Mouse (Mus musculus) adipocyte (in vitro differentiated cells): ENCODE data around the gene Ovca2.

Source experiments
- DNase-seq: peaks from one replicate; pipeline ENCODE4 v3.0.0-alpha.2; 2016; ENCODE audit warnings: low spot score

Ovca2 gene

GRCm38 (mm10) chr11:75178672-75179208 lies at the start of gene Ovca2:
TSS of gene Ovca2 (minus strand) at chr11:75178835.
- peak; percentile 88 for DNase-seq

GRCm38 (mm10) chr11:75227632-75228031 lies 49.0 kb upstream of the Ovca2 start:
- no peak for DNase-seq

- DNase-seq: no peak
Measured at GRCm38 (mm10) chr11:75224835-75225234, 46.2 kb upstream of the Ovca2 start.

DNA sequence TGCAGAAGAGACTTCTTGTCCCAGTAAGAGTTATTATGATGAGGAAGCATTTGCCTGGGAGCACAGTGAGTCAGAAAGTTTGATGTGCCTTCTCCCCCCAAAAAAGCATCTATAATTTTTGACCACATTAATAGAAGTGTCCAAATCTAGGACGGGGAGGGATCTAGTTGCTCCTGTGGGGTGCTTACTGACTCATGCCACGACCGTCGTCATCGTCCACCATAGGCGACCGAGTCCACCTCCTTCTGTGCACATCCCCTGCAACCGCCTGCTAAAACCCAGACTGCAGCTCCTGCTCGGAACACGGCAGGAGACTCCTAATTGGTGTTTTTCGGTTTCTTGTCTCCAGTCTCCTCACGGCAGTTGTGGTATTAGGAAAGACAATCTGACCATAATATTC lies 45.4 kb upstream of the Ovca2 start:
- no peak for DNase-seq

DNA sequence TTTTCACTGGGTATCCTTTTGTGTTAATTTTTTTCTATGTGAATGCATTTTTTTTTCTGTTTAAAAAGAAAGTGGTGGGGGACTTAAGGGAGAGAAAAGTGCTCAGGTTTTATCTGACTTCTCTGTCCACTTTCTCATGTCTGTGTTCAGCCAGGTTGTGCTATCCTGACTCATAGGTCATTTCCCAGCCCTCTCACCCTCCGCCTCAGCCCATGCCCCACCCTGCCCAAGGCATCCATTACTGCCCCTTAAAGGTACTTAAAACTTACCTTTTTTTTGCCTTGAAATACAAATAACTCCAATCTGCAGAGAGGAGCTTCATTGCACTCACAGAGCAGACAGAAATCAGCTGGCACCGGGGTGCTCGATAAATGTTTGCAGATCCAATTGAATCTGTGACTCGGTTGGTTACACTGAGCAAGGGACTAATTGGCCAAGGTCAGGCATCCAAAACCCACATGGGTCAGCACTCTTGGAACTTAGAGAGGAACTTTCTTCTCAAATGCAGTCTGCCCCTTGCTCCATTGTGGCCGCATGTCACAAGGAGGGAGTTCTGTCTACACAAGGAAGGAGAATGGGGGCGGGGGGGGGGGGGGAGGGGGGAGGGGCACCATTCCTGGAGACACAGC lies 42.0 kb upstream of the Ovca2 start:
- no peak for DNase-seq

DNA sequence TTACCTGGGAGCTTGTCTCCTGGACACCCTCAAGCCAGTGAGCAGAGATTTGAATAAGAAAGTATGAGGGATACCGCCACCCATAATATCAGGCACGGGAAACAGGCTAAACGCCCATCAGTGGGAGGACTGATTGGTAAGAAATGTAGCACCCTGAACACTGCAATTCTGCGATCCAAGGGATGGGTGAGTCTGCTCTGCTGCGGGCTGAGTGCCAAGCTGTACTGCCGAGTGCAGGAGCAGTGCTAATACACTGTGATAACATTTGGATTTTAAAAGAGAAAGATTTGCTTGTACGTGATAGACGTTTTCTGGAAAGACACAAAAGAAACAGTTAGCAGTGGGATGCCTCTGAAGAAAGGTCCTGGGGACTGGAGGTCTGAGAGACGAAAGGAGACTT lies 41.5 kb upstream of the Ovca2 start:
- DNase-seq: no peak

DNA sequence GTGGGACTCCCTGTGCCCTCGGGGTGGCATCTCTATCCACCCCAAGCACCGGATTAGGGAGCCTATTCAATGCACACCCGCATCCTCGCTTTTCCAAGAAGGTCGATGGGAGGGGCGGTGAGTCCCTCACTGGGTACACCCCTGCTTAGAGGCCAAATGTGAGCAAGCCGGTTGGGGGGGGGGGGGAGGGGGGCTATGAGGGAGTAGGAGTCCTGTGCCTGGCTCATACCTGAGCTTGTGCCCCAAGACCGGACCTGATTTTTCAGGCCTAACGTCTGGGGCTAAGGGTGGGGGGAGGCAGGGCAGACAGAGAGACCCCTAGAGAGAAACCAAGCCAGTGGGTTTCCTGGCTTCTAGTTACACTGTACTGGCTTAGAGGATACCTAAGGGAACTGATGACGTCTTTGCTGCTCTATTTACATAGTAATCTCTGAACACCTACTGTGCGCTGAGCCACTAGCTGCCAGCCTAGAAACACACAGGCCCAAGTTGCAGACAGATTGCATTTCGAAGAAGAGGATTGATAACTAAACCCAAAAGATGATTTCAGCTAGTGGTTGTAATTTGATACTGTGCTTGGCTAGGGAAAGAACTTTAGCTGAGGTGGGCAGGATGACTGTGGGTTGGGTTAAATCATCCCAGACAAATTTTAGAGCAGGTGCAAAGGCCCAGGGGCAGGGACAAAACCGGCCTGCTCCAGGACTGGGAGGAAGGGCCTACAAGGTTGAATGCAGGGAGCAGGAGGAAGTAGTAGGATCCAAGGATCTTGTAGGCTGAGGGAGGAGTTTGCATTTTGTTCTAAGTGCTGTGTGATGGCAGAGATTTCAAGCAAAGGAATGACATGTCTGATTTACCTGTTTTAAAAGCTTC lies 35.7 kb upstream of the Ovca2 start:
- DNase-seq: no peak

DNA sequence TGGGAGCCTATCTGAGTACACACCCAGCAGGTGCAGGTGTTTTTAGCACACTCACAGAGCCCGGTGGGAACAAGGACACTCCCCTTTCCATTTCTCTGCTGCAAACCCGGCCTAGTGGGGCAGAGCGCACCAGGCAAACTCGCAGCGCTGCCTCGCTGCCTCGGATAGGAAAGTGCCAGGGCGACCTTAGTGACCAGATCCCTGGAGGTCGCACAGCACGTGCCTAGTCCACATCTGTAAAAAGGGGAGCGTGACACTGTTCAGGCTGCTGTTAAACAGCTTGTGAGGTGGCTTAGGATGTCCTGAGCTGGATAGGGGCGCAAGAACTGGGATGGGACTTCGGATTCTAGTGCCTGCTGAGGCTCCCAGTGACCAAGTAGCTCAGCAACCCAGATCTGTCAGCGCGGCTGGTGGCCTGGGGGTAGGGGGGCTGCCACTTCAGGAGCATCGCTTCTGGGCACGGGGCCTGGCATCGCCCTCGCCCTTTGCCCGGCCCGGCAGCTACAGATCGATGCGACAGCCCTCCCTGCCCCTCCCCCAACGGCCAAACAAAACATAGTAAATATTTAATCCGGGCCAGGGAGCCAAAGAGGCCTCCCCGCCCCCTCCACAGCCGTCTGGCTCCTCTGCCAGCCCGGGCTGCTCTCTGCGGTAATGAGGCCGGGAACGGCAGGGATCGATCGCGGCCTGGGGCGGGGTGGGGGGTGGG lies 34.9 kb upstream of the Ovca2 start:
- no peak for DNase-seq

DNA sequence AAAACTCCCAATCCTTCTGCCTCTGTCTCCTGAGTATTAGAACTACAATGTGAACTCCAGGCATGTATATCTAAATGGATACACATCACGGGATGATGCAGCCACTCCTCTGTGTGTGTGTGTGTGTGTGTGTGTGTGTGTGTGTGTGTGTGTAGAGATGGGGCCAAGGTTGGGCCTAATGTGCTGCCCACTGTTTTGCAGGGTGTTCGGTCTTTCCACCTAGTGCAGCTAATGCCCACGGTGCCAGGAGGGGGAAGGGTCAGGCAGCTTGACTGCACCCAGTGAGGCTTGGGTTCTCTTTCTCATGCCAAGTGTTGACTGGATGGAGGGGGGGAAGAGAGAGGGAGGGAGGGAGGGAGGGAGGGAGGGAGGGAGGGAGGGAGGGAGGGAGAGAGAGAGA lies 34.2 kb upstream of the Ovca2 start:
- peak; percentile 21 for DNase-seq

GRCm38 (mm10) chr11:75212031-75212667 lies 33.5 kb upstream of the Ovca2 start:
- peak; percentile 21 for DNase-seq

DNA sequence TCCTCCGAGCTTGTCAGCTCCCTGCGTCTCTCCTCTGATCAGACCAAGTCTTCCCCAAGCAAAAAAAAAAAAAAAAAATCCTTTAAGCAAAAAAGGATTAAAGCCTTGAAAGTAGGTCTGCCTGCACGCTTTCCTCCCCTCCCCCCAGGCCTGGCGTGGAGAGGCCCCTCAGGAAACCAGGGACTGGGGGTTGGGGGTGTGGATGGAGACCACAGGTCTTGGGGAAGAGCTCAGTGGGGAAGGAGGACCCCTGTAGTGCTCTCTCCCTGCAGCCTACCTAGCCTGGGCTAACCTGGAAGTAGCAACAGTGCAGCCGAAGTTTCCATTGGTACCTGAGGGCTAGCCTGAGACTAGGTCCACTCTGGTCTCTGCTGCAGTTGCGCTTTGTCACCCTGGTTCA lies 32.1 kb upstream of the Ovca2 start:
- no peak for DNase-seq

- no peak for DNase-seq
Measured at GRCm38 (mm10) chr11:75210093-75210492, 31.5 kb upstream of the Ovca2 start.

DNA sequence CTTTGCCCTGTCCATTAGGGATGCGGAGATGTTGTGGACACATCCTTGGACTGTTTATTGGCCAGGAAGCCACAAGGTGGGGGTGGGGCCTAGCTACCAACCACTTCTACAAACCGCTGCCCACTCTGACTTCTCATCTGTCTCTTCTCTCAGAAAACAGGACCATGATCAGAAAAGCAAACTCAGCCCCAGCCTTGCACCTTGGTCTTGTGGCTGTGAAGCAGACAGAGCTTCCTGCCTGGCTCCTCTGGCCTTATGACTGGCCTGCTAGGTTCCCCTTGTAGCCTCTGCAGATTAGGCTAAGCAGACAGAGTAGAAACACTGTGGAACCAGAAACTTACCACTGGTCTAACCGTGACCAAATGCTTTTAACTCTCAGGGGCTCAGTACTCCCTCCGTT lies 30.7 kb upstream of the Ovca2 start:
- no peak for DNase-seq

DNA sequence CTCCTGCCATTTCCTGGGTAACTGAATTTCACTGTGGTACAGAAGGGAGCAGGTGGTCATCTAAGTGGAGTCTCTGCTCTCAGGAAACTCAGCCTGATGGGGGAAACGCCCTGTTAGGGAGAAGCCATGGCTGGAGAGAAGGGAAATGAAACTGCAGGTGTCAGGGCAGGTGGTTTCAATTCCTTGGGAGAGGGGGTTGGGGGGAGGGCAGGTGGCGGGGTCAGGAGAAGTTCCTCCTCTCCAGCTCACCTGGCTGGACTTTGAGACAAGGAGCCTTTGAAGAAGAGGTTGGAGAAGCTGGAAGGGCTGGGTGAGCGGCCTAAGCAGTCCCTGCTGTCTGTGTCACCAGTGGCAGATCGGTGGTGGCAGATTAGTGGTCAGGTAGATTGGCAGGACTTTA lies 27.7 kb upstream of the Ovca2 start:
- no peak for DNase-seq

- no peak for DNase-seq
Measured at GRCm38 (mm10) chr11:75204472-75204871, 25.8 kb upstream of the Ovca2 start.

DNA sequence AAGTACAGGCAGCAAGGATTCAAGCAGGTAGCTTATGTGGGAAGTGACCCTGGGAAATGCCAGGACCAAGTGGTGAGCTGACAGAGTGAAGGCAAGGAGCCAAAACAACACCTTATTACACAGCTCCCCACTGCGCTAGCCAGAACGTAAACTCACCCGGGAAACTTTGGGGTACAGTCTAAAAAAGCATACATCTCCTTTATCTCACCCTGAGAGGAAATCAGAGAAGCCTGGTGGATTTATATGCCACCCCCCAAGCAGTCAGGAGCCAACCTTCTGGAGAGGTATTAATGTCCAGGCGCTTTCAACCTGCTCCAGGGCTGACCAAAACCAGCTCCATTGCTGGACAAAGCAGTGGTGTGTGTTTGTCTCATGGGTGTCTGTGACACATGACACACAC lies 25.3 kb upstream of the Ovca2 start:
- DNase-seq: no peak

DNA sequence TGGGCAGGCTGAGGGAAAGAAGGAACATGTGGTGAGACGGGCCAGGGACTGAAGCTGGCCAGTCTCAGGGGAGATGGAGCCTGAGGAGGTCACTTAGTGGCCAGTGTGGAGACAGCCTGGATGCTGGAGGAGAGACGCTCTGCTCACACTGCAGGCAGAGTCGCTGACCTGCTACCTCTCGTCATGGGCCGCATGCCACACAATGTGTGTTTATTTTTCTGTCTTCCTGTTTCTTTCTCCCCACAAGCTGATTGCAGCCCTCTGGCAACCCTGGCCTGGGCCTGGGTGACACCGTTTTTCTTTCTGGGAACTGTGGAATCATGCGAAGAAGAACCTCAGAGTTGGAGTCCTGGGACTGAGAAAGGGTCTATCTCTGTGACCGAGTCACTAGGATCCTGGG lies 23.1 kb upstream of the Ovca2 start:
- DNase-seq: peak; percentile 45

DNA sequence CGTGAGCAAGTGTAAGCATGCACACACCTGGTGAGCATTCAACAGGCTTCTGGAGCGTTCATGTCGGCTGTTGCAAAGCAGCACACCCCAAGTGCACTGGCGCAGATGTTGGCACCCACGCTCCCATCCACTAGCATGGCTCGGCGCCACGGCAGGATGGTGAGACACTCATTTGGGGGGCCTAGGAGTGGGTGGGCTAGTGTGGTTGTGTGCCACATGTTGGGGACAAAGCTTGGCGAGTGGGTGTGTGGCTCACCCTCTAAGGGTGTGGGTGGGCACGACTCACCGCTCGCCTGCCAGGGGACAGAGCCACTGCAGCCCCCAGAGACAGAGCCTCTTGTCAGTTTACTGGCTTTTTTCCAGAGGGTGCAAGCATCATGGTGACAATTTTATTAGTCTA lies 22.3 kb upstream of the Ovca2 start:
- no peak for DNase-seq

DNA sequence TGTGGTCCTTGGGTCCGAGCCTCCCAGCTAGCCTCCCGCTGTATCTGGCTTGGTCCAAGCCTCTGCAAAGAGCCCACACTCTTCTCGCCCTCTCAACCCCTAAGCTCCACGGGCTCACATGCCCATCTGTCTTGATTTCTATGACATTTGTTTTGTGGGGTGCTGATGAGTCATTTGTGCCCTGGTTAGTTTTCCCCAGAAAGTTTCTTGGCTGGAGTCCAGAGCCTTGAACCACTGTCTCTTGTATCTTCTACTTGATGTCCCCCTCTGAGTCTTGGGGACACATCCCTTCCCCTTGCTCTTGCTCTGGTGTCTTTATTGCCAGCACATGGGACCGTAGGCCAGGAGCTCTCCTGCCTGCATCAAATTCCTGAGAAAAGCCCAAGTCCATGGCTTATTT lies 21.3 kb upstream of the Ovca2 start:
- DNase-seq: no peak

DNA sequence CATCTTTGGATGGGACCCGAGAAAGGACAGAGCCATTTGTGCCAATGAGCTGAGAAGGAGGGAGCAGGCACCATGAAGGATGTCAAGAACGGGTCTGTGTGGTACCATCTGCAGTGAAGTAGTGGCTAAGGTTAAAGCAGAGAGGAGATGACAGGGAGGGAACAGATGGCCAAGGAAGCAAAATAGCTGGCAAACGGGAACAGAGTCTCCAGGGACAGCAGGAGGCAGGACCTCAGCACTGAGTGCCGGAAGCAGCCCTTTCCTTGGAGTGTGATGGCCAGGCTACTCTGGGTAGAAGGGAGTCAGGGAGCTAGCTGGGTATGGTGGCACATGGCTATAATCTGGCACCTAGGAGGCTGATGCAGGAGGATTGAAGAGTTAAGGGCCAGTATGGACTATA lies 20.2 kb upstream of the Ovca2 start:
- peak; percentile 45 for DNase-seq

DNA sequence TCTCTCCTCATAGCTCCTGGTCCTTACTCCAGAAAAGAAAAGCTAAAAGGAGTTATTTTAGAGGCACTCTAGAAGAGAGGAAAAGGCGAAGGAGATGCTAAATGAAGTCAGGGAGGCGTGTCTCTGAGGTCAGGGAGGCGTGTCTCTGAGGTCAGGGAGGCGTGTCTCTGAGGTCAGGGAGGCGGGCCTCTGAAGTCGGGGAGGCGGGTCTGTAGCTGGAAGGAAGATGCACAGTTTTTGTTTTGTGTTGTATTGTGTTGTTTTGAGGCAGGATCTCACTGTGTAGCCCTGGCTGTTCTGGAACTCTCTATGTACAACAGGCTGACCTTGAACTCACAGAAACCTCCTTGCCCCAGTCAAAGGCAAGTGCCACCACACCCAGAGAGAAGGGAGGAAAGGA lies 19.3 kb upstream of the Ovca2 start:
- DNase-seq: no peak

DNA sequence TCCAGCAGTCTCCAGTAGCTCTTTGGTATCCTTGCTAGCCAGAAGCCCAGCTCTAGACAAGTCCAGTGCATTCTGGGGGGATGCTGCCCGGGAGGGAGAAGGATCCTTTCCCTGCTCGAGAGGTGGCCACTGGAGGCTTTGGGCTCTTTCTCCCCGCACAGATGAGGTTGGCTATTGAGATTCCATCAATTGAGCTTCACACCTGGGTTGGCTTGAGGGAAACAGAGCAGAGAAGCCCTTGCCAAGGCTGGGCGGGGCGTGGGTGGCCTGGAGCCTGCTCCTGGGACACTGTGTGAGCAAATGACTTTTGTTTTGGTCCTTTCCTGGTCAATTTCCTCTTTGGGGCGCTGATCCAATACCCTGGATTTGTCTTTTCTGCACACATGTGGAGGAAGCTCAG lies 17.5 kb upstream of the Ovca2 start:
- DNase-seq: no peak
